Mouse (Mus musculus): ENCODE results near the gene Gadl1.

Gadl1 gene

DNA sequence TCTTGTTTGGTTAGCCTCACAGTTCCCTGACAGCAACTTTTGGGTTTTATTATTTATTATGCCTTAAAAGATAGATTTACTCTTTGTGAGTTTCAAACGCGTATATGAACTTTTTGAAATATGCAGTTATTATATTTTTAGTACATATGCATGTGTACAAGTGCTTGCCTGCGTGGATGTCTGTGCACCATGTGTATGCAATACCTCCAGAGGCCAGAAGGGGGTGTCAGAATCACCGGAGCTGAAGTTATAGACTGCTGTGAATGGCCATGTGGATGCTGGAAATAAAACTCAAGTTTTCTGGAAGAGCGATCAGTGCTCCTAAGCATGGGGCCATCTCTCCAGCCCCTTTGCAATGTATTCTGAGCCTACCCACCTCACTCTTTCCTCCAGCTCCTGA is 28.7 kb downstream of the Gadl1 start:
- DNase-seq (ENCODE audit: low spot score): no peak

DNA sequence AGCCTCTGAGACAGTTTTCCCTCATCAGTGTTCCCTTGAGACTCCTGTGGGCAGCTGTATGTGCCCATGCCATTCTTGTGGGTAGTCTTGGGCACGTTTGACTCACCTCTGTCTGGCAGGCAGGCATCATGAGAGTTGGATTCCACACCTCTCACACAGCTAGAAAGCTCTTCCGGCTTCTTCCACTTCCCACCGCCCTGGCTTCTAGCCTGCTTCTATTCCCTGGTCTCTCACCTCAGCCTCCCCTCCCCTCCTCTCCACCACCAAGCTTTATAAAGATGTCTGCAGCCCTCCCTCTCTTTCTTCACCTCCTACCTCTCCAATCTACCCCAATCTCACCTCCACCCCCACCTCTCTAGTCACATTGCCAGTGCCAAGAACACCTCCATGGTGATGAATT is 30.2 kb downstream of the Gadl1 start:
- DNase-seq (ENCODE audit: low spot score): no peak

DNA sequence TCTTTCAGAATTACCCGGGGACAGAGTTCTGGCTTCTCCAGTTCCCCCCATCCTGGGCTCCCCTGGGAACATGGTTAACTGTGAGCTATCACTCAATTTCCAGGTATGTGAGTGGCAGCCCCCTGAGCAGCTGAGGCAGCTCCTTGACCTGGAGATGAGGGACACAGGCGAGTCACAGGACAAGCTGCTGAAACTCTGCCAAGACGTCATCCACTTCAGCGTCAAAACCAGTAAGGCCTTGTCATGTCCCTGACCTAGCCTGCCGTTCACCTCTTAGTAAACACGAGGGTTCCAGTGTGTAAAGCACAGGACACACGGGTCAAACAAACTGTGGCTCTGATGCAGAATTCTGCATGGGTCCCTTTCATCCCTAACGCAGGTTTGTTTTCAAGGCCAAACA is 31.9 kb downstream of the Gadl1 start:
- DNase-seq (ENCODE audit: low spot score): no peak

DNA sequence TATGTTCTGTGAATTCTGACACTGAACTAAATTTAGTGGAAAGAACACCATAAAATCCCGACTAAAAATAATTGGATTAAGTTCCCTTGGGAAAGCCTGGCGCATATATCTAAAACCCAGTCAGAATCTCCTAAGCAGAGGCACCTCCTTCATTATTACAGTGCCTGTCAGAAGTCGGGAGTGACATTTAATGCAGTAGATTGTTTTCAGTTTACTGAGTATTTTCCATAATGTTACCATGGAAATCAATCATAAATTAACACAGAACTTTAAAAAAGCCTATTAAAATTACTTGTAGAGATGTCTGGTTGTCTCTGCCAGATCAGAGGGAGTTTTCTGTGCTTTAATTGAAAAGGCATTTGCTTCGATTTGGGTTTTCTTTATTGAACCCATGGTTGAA is 33.2 kb downstream of the Gadl1 start:
- no peak for DNase-seq (ENCODE audit: low spot score)

DNA sequence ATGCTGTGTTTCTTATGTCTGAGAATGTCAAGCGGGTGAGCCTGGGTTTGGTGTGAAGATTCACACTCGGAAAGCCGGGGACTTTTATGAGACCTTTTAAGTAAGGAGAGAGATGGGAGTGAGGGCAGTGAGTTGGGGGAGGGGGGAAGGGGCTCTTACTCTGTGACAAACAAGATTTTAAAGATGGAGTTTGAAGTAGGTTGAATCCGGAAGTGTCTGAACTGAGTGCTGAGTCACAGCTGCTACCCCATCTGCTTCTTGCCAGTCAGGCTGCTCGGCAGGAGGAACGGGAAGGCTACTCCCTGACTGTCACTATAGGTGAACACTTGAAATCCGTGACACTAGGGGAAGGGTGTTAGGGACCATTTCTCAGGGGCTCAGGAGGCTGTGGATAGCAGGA is 33.7 kb downstream of the Gadl1 start:
- no peak for DNase-seq (ENCODE audit: low spot score)

DNA sequence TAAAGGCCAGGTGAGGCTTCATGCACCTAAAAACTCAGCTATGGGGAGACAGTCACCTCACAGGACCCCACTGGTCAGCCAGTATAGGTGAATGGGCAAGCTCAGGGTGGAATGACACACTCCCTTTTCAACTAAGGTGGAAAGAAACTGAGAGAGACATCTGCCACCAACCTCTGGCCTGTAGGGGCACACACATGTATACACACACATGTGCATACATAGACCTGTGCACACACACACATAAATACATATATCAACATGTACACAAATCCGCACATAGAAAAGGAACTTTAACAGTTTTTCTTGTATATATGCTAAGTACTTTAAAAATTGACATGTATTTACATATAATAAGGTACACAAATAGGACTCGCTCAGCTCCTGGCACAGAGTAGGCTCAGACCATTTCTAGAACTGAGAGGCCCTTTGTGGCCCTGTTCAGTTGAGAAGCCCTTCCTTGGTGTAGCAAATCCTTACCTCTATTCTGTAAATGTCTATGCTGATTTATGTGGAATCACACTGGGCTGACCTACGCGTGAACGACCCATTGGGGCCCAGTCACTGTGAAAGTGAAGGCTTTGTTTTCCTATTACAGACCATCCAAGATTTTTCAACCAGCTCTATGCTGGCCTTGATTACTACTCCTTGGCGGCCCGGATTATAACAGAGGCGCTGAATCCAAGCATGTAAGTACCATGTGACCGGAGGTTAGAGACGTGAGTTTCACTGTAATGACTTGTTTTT is 34.5 kb downstream of the Gadl1 start:
- no peak for DNase-seq (ENCODE audit: low spot score)

DNA sequence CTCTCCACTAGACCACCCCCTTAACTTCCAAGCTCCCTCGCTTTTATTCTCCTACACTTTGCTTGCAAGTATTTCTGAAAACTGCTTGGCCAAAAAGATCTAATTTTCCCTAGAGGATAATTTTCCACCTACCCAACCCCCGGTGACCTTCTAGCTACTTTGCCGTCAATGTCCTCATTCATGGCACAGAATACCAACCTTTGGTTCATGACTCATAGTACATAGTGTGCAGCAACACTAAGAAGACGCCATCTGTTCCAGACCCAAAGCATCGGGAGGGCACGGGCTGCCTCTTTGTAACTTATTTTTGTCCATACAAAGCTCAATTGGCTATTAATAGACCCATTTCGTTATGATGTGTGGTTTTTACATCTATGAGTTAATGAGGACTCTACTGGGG is 55.8 kb downstream of the Gadl1 start:
- no peak for DNase-seq (ENCODE audit: low spot score)

DNA sequence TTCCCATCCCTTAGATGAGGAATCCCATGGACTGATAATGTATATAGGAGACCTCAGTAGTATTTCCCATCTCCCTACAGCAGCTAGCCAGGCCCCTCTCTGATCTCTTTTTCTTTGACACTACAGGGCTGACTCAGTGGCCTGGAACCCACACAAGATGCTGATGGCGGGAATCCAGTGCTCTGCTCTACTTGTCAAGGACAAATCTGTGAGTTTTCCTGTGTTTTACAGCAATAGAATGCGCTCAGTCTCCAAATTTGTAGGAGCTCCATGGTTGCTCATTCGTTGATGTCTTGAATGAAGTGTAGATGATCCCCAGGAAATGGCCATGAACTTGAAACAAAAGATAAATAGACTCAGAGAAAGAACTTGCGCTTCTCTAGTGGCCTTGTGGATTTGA is 56.9 kb downstream of the Gadl1 start:
- DNase-seq (ENCODE audit: low spot score): no peak

DNA sequence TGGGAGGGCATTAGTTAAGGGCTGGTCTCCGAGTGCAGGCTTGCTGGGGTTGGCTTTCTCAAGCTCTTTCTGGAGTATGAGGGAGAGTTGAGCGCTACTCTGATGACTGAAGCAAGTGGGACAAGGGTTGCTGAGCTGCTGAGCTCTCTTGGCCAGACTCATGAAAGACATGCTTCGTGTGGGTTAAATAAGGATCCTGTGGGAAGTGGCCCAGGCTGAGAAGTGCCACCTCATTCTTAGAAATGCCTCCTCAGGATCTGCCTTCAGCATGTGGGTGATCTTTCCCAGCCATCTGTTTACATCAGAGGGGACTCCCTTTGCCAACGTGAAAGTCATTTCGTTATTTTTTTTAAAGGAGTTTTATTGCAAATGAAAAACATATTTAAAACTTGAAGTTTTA is 57.5 kb downstream of the Gadl1 start:
- no peak for DNase-seq (ENCODE audit: low spot score)

DNA sequence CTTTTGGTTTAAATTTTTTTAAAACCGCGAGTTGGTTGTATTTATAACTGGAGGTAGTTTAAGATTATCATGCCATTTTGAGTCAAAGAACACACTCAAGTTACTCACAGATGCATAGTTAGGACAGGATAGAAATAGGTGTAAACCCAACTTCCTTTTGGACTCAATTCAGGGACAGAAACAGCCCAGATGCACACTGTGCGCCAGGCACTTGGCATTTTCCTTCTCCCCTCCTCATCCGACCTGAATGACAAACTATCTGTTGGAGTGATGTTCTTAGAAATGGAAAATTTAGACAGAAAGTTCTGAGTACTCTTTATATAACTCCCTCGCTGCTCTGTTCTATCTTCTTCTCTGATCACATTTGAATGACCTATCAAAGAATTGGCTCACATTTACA is 58.4 kb downstream of the Gadl1 start:
- DNase-seq (ENCODE audit: low spot score): no peak

DNA sequence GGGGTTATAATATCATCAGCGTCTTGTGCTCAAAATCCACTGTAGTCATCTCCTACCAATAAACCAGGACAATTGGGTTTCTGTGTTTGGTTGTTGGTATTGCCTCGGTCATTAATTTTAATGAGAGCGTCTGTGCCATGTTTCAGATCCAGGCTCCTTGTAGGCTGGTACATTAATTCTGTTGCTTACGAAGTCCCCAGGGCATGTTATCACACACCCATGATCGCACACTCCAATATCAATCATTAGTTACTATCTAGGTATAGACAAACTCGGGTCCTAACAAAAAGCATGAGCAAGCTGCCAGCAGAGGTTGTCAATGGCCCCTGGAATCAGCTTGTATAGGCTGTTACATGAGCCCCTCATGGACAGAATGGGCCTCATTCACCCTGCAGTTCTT is 67.6 kb downstream of the Gadl1 start:
- no peak for DNase-seq (ENCODE audit: low spot score)

DNA sequence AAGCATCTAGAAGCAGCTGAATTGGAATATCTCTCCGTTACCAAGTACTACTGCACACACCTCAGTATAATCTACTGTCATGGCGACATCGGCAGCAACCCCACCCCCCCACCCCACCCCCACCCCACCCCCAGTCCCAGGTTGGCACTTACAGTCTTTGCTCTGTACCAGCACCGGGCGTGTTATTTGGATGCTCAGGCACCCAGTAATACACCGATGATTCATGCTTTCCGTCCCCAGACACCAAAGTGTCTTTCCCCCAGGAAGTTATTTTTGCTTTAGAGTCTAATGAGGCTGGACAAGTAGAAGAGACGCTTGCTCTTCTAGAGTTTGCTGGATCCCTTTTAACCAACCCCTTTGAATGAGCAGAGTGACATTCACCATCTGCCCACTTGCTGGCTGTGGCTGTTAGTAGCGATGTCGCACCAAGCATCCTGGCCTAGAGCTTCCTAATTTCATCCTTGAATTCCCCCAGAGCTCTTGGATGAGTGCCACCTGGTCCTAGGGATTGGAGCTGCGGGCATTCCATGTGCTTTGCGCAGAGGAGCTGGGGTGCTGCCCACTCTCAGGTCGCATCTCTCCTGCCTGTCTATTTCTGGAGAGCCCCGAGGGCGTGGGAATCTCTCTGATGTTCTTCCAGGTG is 68.5 kb downstream of the Gadl1 start:
- no peak for DNase-seq (ENCODE audit: low spot score)

DNA sequence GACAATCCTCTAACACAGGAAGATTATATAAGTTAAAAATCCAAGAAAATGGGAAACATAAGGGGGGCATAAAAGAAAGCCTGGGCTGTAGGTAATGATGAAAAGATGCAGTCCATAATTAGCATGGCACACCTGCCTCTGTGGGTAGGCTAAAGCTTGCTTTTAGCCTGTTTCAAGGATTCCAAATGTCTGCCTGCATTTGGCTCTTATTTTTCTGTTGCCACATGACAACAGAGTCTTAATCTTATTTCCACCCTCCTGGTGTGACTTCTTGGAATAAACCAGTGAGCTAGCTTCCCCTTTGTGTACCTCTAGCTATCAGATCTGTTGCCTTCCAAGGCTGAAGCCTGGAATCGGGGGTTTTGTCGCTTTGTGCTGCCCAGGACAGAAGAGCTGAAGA is 69.2 kb downstream of the Gadl1 start:
- no peak for DNase-seq (ENCODE audit: low spot score)

DNA sequence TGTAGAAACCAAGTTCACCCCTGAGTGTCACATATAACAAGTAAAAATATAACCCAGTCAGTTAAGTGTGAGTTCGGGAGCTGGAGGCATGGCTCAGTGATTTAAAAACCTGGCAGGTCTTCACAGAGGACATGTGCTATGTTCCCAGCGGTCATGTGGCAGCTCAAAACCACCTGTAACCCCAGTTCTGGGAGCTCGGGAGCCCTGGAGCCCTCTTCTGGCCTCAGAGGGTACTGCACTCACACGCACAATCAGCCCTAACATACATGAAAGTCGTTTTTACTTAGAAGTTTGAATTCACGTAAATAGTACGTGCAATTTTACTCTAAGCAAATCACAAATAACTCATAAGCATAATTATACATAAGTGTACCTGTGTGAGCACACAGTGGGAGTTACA is 81.4 kb downstream of the Gadl1 start:
- no peak for DNase-seq (ENCODE audit: low spot score)

DNA sequence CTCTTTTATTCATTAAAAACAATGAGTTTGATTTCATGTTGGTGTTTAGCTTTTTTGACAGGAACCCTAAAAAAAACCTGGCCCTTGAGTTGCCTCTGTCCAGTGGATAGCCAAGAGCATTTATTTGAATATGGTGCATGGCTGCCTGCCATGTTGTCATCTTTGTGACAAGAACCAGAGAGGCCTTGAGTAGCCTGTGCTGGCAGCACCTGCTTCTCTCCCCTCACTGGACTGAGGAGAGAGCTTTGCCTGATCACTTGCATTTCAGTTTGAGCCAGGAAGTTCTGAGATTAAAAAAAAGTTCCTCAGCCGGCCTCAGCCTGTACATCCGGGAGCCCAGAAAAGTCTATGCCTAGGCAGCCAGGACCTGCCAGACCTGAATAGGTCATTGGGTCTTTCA is 85.5 kb downstream of the Gadl1 start:
- no peak for DNase-seq (ENCODE audit: low spot score)

DNA sequence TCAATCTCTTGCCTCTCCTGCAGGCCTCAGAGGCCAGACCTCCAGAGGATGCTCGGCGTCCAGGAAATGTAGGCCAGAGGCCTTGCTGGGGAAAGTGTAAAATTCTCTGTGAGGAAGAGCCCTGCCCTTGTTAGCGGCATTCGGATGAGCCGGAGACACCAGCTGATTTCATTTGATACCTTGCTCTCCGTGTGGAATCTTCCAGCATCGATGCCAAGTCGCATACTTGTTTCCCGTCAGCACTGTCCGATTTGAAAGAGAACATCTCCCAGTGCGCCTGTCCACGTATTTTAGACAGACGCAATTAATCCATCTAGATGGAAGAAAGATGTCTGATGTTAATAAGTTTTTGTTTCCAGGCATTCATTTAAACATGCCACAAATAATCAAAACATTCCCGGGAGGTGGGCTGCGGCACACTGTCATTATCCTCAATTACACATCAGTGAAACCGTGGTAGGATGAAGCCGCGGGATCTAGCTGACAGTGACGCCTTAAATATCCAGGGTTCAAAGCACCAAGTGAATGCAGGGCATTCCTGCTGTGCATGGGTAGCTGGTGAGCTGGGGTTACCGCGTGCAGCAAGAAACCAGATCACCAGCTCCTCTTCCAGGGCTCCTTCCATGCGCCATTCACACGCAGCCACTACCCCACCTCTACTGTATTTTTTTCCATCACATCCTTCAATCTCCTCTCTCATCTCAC is 86.8 kb downstream of the Gadl1 start:
- no peak for DNase-seq (ENCODE audit: low spot score)

DNA sequence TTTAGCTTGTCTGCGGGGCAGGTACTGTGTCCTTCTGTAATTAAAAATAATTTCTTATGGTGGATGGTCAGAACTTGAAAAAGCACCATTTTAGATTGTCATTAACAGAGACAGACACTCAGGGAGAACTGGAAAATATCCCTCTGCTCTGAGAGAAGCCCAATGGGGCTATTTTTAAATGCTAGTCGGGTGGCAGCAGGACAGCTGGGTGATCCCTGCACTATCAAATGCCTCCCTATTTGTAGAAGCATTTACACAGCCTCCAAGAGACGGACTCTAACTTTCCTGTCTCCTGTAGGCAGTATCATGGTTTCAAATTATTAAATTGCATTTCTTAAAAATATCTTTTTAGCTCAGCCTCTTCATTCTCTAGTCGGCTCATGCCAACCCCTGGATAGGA is 89.1 kb downstream of the Gadl1 start:
- DNase-seq (ENCODE audit: low spot score): no peak

DNA sequence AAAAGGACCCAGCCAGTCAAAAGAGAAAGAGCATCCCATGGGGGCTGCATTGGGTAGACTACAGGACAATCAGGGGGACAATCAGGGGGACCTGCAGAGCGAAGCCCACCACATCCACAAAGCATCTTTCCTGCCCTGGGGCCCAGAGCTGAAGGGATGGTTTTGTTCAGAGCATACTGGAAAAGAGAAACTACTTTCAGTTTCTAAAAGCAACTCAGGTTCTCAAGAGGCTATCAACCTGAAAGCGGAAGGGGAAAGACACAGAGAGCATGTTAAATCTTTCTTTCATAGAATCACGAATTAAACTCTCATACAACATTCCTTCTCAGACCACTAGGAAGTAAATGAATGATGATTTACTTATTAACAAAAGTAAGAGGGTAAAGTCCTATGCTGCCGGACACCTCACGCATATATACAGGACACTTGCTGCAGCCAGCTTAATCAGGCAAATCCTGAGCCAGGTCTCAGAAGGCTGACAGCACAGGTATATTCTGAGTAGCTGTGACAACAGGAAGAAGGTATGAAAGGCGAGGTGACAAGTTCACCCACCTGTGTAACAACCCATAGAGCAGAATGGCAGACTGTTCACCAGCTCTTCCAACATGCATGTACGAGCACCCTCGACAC is 90.2 kb downstream of the Gadl1 start:
- no peak for DNase-seq (ENCODE audit: low spot score)

DNA sequence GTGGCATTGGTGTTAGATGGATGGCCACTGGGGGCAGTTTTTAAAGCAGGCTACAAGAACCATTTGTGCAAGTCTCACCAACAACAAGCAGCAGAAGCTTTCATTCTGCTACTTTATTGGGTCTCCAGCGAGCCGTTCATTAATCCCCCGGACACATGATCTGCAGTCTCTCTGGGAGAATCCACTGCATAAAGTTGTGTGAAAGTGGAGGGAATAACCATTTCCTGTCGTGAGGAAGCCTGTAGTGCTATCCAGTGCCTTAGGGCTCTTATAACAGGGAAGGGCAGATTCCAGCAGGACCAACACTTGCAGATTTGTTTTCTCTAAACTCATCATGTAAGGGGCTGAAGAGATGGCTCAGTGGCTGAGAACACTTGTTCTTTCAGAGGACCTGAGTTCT is 104.7 kb downstream of the Gadl1 start:
- DNase-seq (ENCODE audit: low spot score): no peak

DNA sequence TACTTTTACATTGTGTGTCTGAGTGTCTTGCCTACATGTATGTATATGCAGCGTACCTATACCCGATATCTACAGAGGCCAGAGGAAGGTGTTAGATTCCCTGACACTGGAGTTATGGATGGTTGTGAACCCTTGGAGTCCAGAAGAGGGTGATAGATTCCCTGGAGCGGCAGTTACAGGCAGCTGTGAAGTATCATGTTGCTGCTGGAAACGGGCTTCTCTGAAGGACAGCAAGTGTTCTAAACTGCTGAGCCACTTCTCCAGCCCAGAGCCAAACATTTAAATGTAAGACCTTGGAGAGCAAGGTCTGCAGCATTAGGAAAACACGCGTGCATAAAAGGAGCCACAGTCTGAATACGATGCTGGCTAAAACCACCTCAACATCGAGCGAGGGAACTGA is 107.0 kb downstream of the Gadl1 start:
- no peak for DNase-seq (ENCODE audit: low spot score)

DNA sequence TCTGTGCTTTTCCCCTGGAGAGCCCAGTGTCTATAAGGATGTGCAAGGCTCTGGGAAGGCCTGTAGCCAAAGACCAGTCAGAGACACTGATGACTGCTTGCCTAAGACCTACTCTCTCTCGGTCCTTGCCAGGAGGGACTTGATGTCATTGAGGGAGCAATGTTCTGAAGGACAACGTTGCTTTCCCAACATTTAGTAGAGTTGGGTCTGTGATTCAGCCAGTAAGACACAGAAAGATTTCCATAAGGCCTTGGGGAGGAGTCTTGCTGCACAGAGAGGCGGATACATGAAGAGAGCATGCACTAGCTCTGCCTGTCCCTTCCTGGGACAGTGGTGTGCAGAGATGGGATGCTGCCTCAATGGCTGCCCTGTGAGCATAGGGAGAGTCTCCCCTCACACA is 107.8 kb downstream of the Gadl1 start:
- no peak for DNase-seq (ENCODE audit: low spot score)

DNA sequence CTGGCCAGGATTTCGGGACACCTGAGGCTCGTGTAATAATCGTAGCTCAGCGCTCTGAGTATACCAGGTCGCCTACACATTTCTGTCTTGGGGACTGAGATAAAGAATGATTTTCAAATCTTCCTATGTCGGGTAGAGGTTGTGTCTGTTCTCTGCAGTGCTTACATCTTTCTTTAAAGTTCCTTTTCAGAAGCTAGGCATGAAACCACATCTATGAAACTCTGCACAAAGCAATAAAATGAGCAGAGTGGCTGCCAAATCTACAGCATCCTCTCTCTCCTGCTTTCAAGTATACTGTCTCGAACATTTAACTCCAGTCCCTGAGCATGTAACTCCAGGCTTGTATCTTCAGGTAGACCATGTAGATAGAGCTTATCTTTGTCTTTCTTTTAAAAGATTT is 109.3 kb downstream of the Gadl1 start:
- DNase-seq (ENCODE audit: low spot score): no peak

DNA sequence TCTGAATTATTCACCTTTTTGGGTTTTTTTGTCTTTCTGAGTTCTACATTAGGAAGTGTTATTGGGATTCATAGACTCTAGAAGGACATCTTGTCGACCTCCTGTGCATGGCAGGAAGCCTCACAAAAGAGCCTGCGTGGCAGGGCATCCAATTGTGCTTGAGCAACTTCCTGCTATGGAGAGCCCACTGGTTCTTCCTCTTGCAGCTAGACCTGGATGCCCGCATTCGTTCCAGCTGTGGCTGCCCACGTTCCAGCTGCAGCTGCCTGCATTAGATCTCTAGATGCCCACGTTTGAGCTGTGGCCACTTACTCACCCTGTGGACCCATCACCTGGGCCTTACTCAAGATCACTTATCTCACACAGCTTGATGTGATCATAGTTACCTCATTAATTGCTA is 116.1 kb downstream of the Gadl1 start:
- no peak for DNase-seq (ENCODE audit: low spot score)

All from urinary bladder, postnatal 10 days (tissue).